Mouse (Mus musculus) MEL (cell line): ENCODE measurements at regions not wholly inside any gene's neighbourhood (a gene's known extent, or its start where the extent isn't known, plus 50 kb on each side); places are given as distances from the start of the nearest gene placed in this dataset.

ENCODE experiments used
- CTCF ChIP-seq, 3 experiments: IDR thresholded peaks in 2 of 3; conservative IDR thresholded peaks in 1 of 3; 2 replicates each; pipeline ENCODE4 v1.5.1; 2011 to 2012; ENCODE audit warnings: low read length in 3 of 3, low read depth in 2 of 3, mild to moderate bottlenecking in 2 of 3, improper control_type of control experiment in 1 of 3, inconsistent platforms in 1 of 3, mixed read lengths in 1 of 3, moderate library complexity in 1 of 3; ENCODE audit not compliant: control insufficient read depth in 1 of 3, insufficient read depth in 1 of 3, poor library complexity in 1 of 3, severe bottlenecking in 1 of 3
- E2F4 ChIP-seq: IDR thresholded peaks from 2 replicates; pipeline ENCODE4 v1.6.1; 2011; ENCODE audit warnings: low read depth, low read length, improper control_type of control experiment, borderline replicate concordance
- EP300 ChIP-seq, 2 experiments: IDR thresholded peaks; 2 replicates each; pipeline ENCODE4 v1.6.1; 2011; ENCODE audit warnings: improper control_type of control experiment in 2 of 2, low read length in 2 of 2, low read depth in 1 of 2, mild to moderate bottlenecking in 1 of 2
- GATA1 ChIP-seq: IDR thresholded peaks from 2 replicates; pipeline ENCODE4 v1.6.1; 2011; ENCODE audit warnings: low read depth, low read length, improper control_type of control experiment
- JUND ChIP-seq: IDR thresholded peaks from 2 replicates; pipeline ENCODE4 v1.6.1; 2011; ENCODE audit warnings: low read depth, mild to moderate bottlenecking, improper control_type of control experiment, low read length
- MAFK ChIP-seq: IDR thresholded peaks from 2 replicates; pipeline ENCODE4 v1.6.1; 2011; ENCODE audit warnings: low read depth, mild to moderate bottlenecking, low read length, improper control_type of control experiment, borderline replicate concordance
- MAX ChIP-seq: IDR thresholded peaks from 2 replicates; pipeline ENCODE4 v1.6.1; 2011; ENCODE audit warnings: low read length, improper control_type of control experiment
- MXI1 ChIP-seq: IDR thresholded peaks from 2 replicates; pipeline ENCODE4 v1.6.1; 2011; ENCODE audit warnings: mild to moderate bottlenecking, low read depth, low read length, improper control_type of control experiment
- NELFE ChIP-seq: IDR thresholded peaks from 2 replicates; pipeline ENCODE4 v1.6.1; 2011; ENCODE audit warnings: low read depth, low read length, improper control_type of control experiment
- POLR2A ChIP-seq, 2 experiments: IDR thresholded peaks; 2 replicates each; pipeline ENCODE4 v1.6.1; 2011 to 2012; ENCODE audit warnings: low read length in 2 of 2, mild to moderate bottlenecking in 2 of 2, control low read depth in 1 of 2, improper control_type of control experiment in 1 of 2, low read depth in 1 of 2, moderate library complexity in 1 of 2; ENCODE audit not compliant: control insufficient read depth in 1 of 2, insufficient read depth in 1 of 2, poor library complexity in 1 of 2
- POLR2AphosphoS2 ChIP-seq: IDR thresholded peaks from 2 replicates; pipeline ENCODE4 v1.6.1; 2011; ENCODE audit warnings: low read length, improper control_type of control experiment
- SMC3 ChIP-seq: IDR thresholded peaks from 2 replicates; pipeline ENCODE4 v1.6.1; 2011; ENCODE audit warnings: low read depth, low read length, improper control_type of control experiment
- USF1 ChIP-seq: IDR thresholded peaks from 2 replicates; pipeline ENCODE4 v1.6.1; 2014; ENCODE audit warnings: low read depth, mild to moderate bottlenecking, inconsistent platforms, low read length, improper control_type of control experiment, moderate library complexity

DNA sequence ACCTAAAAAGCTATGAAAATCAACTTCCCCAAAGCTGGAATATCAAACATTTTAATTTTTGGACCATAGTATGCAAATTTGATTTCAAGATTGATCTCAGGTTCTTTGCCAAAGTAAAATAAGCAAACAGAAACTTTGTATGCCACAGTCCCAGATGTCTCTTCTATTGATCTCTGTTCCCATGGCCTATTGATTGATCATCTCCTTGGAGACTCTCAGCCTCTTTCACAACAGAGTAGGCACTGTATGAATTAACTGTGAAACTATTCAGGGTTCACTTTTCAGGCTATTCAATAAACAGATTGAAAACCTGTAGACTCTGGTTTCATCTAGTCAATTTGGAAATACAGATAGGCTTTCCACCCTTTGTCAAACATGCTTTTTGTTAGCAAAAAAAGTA lies 384.1 kb downstream of the Btg1 start:
- TF ChIP-seq POLR2A (IDR thresholded peaks at IDR 0.05; ENCODE audit: control insufficient read depth in 1 of 2, insufficient read depth in 1 of 2, low read depth in 1 of 2, low read length in 2 of 2, poor library complexity in 1 of 2), result no peak
- no peak for TF ChIP-seq MXI1
- TF ChIP-seq GATA1, result no peak
- no peak for TF ChIP-seq CTCF (IDR thresholded peaks at IDR 0.05 in 2 of 3, conservative IDR thresholded peaks at IDR 0.05 in 1 of 3; ENCODE audit: control insufficient read depth in 1 of 3, insufficient read depth in 1 of 3, low read depth in 2 of 3, low read length in 3 of 3, poor library complexity in 1 of 3, severe bottlenecking in 1 of 3)
- no peak for TF ChIP-seq JUND
- no peak for TF ChIP-seq E2F4
- no peak for TF ChIP-seq SMC3
- no peak for TF ChIP-seq EP300 (IDR thresholded peaks at IDR 0.05; ENCODE audit: low read depth in 1 of 2, low read length in 2 of 2)
- no peak for TF ChIP-seq NELFE
- no peak for TF ChIP-seq MAFK
- no peak for TF ChIP-seq MAX
- TF ChIP-seq USF1, result no peak
- TF ChIP-seq POLR2AphosphoS2, result no peak
